Mouse (Mus musculus) heart, postnatal 0 days (tissue): Measurements from ENCODE around the gene Tmem202.

ENCODE experiments used
- CTCF ChIP-seq: IDR thresholded peaks from 2 replicates; pipeline ENCODE4 v1.5.1; 2016; ENCODE audit warnings: antibody characterized with exemption, control low read depth, low read depth
- EP300 ChIP-seq: IDR thresholded peaks from 2 replicates; pipeline ENCODE4 v1.6.1; 2016; ENCODE audit warnings: antibody characterized with exemption, low read depth

GRCm38 (mm10) chr9:59577844-59578504 lies 38.3 kb upstream of the Tmem202 start, which contains the start of gene Celf6:
- TF ChIP-seq CTCF (no peak), EP300 (no peak)
